Comparison of ENCODE assay signal across 8 mouse cellular contexts in the genomic region with DNA sequence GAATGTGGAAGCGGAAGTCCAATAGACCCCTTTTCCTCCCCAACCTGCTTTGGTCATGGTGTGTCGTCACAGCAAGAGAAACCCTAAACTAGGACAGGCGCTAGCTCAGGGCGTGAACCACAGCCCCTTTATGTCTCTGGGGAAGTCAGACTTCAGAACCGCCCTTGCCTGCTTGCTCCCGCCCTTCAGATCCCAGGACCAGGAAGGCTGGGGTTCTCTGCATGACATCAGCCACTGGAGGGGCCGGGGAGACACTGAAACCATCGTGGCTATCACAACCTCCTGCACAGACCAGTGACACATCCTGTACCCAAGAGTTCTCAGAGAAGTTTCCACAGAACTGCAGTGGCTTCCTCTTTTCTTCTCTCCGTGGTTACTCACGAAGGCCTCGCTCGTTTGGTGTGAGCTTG. TPM values are rescaled to one million over a fixed set of nuclear protein-coding genes. Genes with fewer than 3 reads are reported as not detected.
DNase-seq lines count a peak whose midpoint lies in the region; TF ChIP-seq lines count a peak whose summit lies in the region.

No protein-coding gene starts in this region.

- no peak for TF ChIP-seq RAD21 in MEL (IDR thresholded peaks at IDR 0.05; ENCODE audit: low read depth, low read length)

- H3K4me1 ChIP-seq in MEL (ENCODE audit: control insufficient read depth in 1 of 2, insufficient read depth in 2 of 2, low read length in 2 of 2), result peaks cover 6 to 32% of the 10 kb centered on the region in 2 experiments
- H3K4me1 ChIP-seq in liver, adult 2 months (ENCODE audit: control insufficient read depth, insufficient read depth, low read length), result no peaks in the 10 kb centered on the region
- no peaks in the 10 kb centered on the region for H3K4me1 ChIP-seq in embryonic facial prominence, embryonic 10.5 days

- peak overlapping the region; percentile 12 to 17 for H3K4me3 ChIP-seq in MEL (ENCODE audit: control insufficient read depth in 1 of 2, insufficient read depth in 1 of 2, low read depth in 2 of 2, low read length in 2 of 2)
- H3K4me3 ChIP-seq in liver, adult 2 months (ENCODE audit: insufficient read depth, low read depth, low read length), result no peak overlapping the region
- no peak overlapping the region for H3K4me3 ChIP-seq in embryonic facial prominence, embryonic 10.5 days

- no peaks in the 10 kb centered on the region for H3K9me3 ChIP-seq in MEL (replicated peaks; ENCODE audit: insufficient read depth, low read length)
- no peaks in the 10 kb centered on the region for H3K9me3 ChIP-seq in embryonic facial prominence, embryonic 10.5 days

- intact Hi-C loops in left cerebral cortex, postnatal 4 days (cut with DNase I), result no loop called here

- WGBS in liver, adult 2 months, result 78% methylated on average over 12 of the region's 12 CpGs
- 84% methylated on average over 12 of the region's 12 CpGs for WGBS in embryonic facial prominence, embryonic 10.5 days

- peak in 1 of 2 experiments; percentile 66; a peak in 3 of 4 replicates for TF ChIP-seq POLR2A in MEL (IDR thresholded peaks at IDR 0.05; ENCODE audit: control insufficient read depth in 1 of 2, insufficient read depth in 1 of 2, low read depth in 1 of 2, low read length in 2 of 2, poor library complexity in 1 of 2)
- no peak for TF ChIP-seq POLR2A in liver, adult 2 months (IDR thresholded peaks at IDR 0.05; ENCODE audit: extremely low read depth, insufficient read depth, low read length)

- no peaks in the 10 kb centered on the region; the same call in 1 of the 2 replicates for H3K79me2 ChIP-seq in MEL (ENCODE audit: control insufficient read depth, insufficient read depth, low read length, poor library complexity)
- H3K79me2 ChIP-seq in liver, adult 2 months (ENCODE audit: control insufficient read depth, insufficient read depth, low read length), result no peaks in the 10 kb centered on the region

- TF ChIP-seq EP300 in MEL (IDR thresholded peaks at IDR 0.05; ENCODE audit: low read depth in 1 of 2, low read length in 2 of 2), result peak; percentile 2 to 24; a peak in 1 of 4 replicates

- H3K36me3 ChIP-seq in MEL (ENCODE audit: control insufficient read depth in 1 of 2, insufficient read depth in 2 of 2, low read length in 2 of 2), result peaks cover 0 to 16% of the 10 kb centered on the region in 2 experiments; a peak in 2 of 4 replicates
- no peaks in the 10 kb centered on the region for H3K36me3 ChIP-seq in liver, adult 2 months (ENCODE audit: control insufficient read depth, insufficient read depth, low read length)
- H3K36me3 ChIP-seq in embryonic facial prominence, embryonic 10.5 days (replicated peaks), result no peaks in the 10 kb centered on the region

- TF ChIP-seq CTCF in MEL (IDR thresholded peaks at IDR 0.05 in 2 of 3, conservative IDR thresholded peaks at IDR 0.05 in 1 of 3; ENCODE audit: control insufficient read depth in 1 of 3, insufficient read depth in 1 of 3, low read depth in 2 of 3, low read length in 3 of 3, poor library complexity in 1 of 3, severe bottlenecking in 1 of 3), result no peak
- no peak for TF ChIP-seq CTCF in liver, adult 2 months (IDR thresholded peaks at IDR 0.05; ENCODE audit: low read depth, low read length)

- DNase-seq in CD4-positive helper T cell, adult 2 months (ENCODE audit: low read depth, low spot score), result peak; percentile 90
- peak; percentile 95 for DNase-seq in MEL (ENCODE audit: low read depth, low spot score)
- peak; percentile 26 for DNase-seq in liver, adult 2 months (ENCODE audit: extremely low read depth, low read depth, low spot score)
- DNase-seq in natural killer cell, adult 2 months (ENCODE audit: low spot score in 2 of 2), result peak; percentile 89 to 91
- DNase-seq in right cerebral cortex, postnatal 36 days (ENCODE audit: low spot score in 2 of 2), result no peak
- DNase-seq in embryonic facial prominence, embryonic 10.5 days (ENCODE audit: low spot score), result no peak
- DNase-seq in left cerebral cortex, postnatal 4 days, result no peak
- DNase-seq in ovary, postnatal 14 days (ENCODE audit: low spot score), result no peak

- H3K27me3 ChIP-seq in MEL (ENCODE audit: control insufficient read depth in 1 of 2, insufficient read depth in 2 of 2, low read length in 2 of 2), result no peaks in the 10 kb centered on the region
- no peaks in the 10 kb centered on the region for H3K27me3 ChIP-seq in liver, adult 2 months (ENCODE audit: control insufficient read depth, insufficient read depth, low read length)
- H3K27me3 ChIP-seq in embryonic facial prominence, embryonic 10.5 days (replicated peaks; ENCODE audit: low read depth, poor library complexity, severe bottlenecking), result no peaks in the 10 kb centered on the region

- H3K27ac ChIP-seq in MEL (ENCODE audit: control insufficient read depth, low read depth, low read length), result peak overlapping the region; percentile 98
- H3K27ac ChIP-seq in liver, adult 2 months (replicated peaks; ENCODE audit: insufficient read depth, low read depth, low read length), result 0 out of 2 replicates have a peak overlapping the region, but pooled peaks have one; percentile 4
- H3K27ac ChIP-seq in embryonic facial prominence, embryonic 10.5 days (replicated peaks), result no peak overlapping the region

- peak overlapping the region; percentile 62 for H3K9ac ChIP-seq in MEL (ENCODE audit: control insufficient read depth, low read depth, low read length, poor library complexity, severe bottlenecking)
- no peak overlapping the region for H3K9ac ChIP-seq in liver, adult 2 months (ENCODE audit: low read depth, low read length)

TF ChIP-seq in MEL, 35 proteins besides CTCF, POLR2A, EP300 and RAD21:
- TF ChIP-seq TAL1 (IDR thresholded peaks at IDR 0.05; ENCODE audit: low read length) (peak; percentile 31; the same call in 1 of the 2 replicates), SIN3A (IDR thresholded peaks at IDR 0.05; ENCODE audit: low read length) (peak; percentile 27; the same call in 1 of the 2 replicates), ZMIZ1 (IDR thresholded peaks at IDR 0.05; ENCODE audit: low read depth, low read length) (no peak), POLR2AphosphoS5 (IDR thresholded peaks at IDR 0.05; ENCODE audit: borderline replicate concordance, low read depth, low read length) (no peak), ETS1 (IDR thresholded peaks at IDR 0.05; ENCODE audit: low read depth, low read length) (peak; percentile 83), NELFE (IDR thresholded peaks at IDR 0.05; ENCODE audit: low read depth, low read length) (peak; percentile 24; the same call in 1 of the 2 replicates), MAX (IDR thresholded peaks at IDR 0.05; ENCODE audit: low read length) (0 out of 2 replicates have a peak, but pooled peaks have one; percentile 15), MEF2A (IDR thresholded peaks at IDR 0.05; ENCODE audit: extremely low read depth, insufficient replicate concordance, low read depth, low read length, poor library complexity, severe bottlenecking) (no peak)

RNA-seq across cellular contexts. Expression of a gene that starts 16.2 kb away (rescaled TPM):
- 217 and 236 TPM in 2 replicates for total RNA-seq in MEL (2012; rRNA removed)
- polyA plus RNA-seq in MEL (2012; ENCODE audit: insufficient read depth in 1 of 2, insufficient read length in 2 of 2, low read depth in 1 of 2, low replicate concordance in 2 of 2, missing spikeins in 1 of 2), result 100 to 1,000 TPM in 1 of 2 experiments, not detected in 1; 164 TPM
- total RNA-seq in liver, adult 2 months (2014; rRNA removed), result 11.9 and 15.9 TPM in 2 replicates
- 4.3 and 5.0 TPM in 2 replicates for polyA plus RNA-seq in liver, adult 2 months (2012; rRNA removed)
- 2.0 and 3.3 TPM in 2 replicates for polyA plus RNA-seq in embryonic facial prominence, embryonic 10.5 days (2016; fragmentation: Nextera tagmentation; extraction: Ambion mirVana)
- 1 to 10 TPM; 6.1 to 9.0 TPM for total RNA-seq in left cerebral cortex, postnatal 4 days (2021)

RNA-seq across cellular contexts. Expression of a gene that starts 34.9 kb away (rescaled TPM):
- total RNA-seq in MEL (2012; rRNA removed), result 17.3 and 17.6 TPM in 2 replicates
- polyA plus RNA-seq in MEL (2012; ENCODE audit: insufficient read depth in 1 of 2, insufficient read length in 2 of 2, low read depth in 1 of 2, low replicate concordance in 2 of 2, missing spikeins in 1 of 2), result 100 to 1,000 TPM in 1 of 2 experiments, 10 to 100 TPM in 1; 24.7 to 177 TPM
- 8.3 and 8.6 TPM in 2 replicates for total RNA-seq in liver, adult 2 months (2014; rRNA removed)
- 8.2 and 9.8 TPM in 2 replicates for polyA plus RNA-seq in liver, adult 2 months (2012; rRNA removed)
- polyA plus RNA-seq in embryonic facial prominence, embryonic 10.5 days (2016; fragmentation: Nextera tagmentation; extraction: Ambion mirVana), result 34.3 and 35.5 TPM in 2 replicates
- 10 to 100 TPM; 88.7 to 90.0 TPM for total RNA-seq in left cerebral cortex, postnatal 4 days (2021)

RNA-seq across cellular contexts. Expression of a gene that starts 56.8 kb away (rescaled TPM):
- 34.2 and 43.6 TPM in 2 replicates for total RNA-seq in MEL (2012; rRNA removed)
- polyA plus RNA-seq in MEL (2012; ENCODE audit: insufficient read depth in 1 of 2, insufficient read length in 2 of 2, low read depth in 1 of 2, low replicate concordance in 2 of 2, missing spikeins in 1 of 2), result 10 to 100 TPM in 1 of 2 experiments, not detected in 1; 64.1 TPM
- 34.1 and 39.7 TPM in 2 replicates for total RNA-seq in liver, adult 2 months (2014; rRNA removed)
- 7.2 and 7.7 TPM in 2 replicates for polyA plus RNA-seq in liver, adult 2 months (2012; rRNA removed)
- 83.2 and 84.7 TPM in 2 replicates for polyA plus RNA-seq in embryonic facial prominence, embryonic 10.5 days (2016; fragmentation: Nextera tagmentation; extraction: Ambion mirVana)
- 10 to 100 TPM; 37.4 to 41.2 TPM for total RNA-seq in left cerebral cortex, postnatal 4 days (2021)

RNA-seq across cellular contexts. Expression of a gene that starts 58.7 kb away (rescaled TPM):
- 299 and 313 TPM in 2 replicates for total RNA-seq in MEL (2012; rRNA removed)
- 1,000 to 10,000 TPM in 1 of 2 experiments, 100 to 1,000 TPM in 1; 386 to 2,442 TPM for polyA plus RNA-seq in MEL (2012; ENCODE audit: insufficient read depth in 1 of 2, insufficient read length in 2 of 2, low read depth in 1 of 2, low replicate concordance in 2 of 2, missing spikeins in 1 of 2)
- total RNA-seq in liver, adult 2 months (2014; rRNA removed), result 10.9 and 11.8 TPM in 2 replicates
- 5.8 and 7.2 TPM in 2 replicates for polyA plus RNA-seq in liver, adult 2 months (2012; rRNA removed)
- polyA plus RNA-seq in embryonic facial prominence, embryonic 10.5 days (2016; fragmentation: Nextera tagmentation; extraction: Ambion mirVana), result 35.1 and 36.7 TPM in 2 replicates
- total RNA-seq in left cerebral cortex, postnatal 4 days (2021), result 10 to 100 TPM; 49.8 to 53.9 TPM

Comparison
In these comparisons a context has a peak if more than half of its experiments do, and no peak if none do; other contexts are left out.
1. DNase-seq: peak in CD4-positive helper T cell, adult 2 months (single experiment), MEL (single experiment), liver, adult 2 months (single experiment) and natural killer cell, adult 2 months (2 of 2); none in right cerebral cortex, postnatal 36 days (0 of 2), embryonic facial prominence, embryonic 10.5 days (single experiment), left cerebral cortex, postnatal 4 days (single experiment) and ovary, postnatal 14 days (single experiment).
2. H3K4me3 ChIP-seq: peak in MEL (2 of 2); none in liver, adult 2 months (single experiment) and embryonic facial prominence, embryonic 10.5 days (single experiment).
3. RNA of a gene that starts 16.2 kb away (total RNA-seq): 217 to 236 TPM in MEL; 11.9 to 15.9 TPM in liver, adult 2 months and 6.1 to 9.0 TPM in left cerebral cortex, postnatal 4 days; every median in the first group is over 10 times any median in the second.